Mouse (Mus musculus) small intestine, adult 2 months (tissue): Measurements from ENCODE around the gene Dtx4.

Source experiments
- CTCF ChIP-seq: fragments of 200-500 bp; IDR thresholded peaks from 2 replicates; pipeline ENCODE4 v1.5.1; 2012; ENCODE audit warnings: low read depth, mild to moderate bottlenecking, control low read depth, inconsistent platforms, low read length, moderate library complexity, mixed read lengths; ENCODE audit not compliant: insufficient replicate concordance, insufficient read length; ENCODE audit errors: extremely low read depth
- POLR2A ChIP-seq: fragments of 200-500 bp; IDR thresholded peaks from 2 replicates; pipeline ENCODE4 v1.6.1; 2012; ENCODE audit warnings: low read depth, mild to moderate bottlenecking, control low read depth, inconsistent platforms, low read length, moderate library complexity

DNA sequence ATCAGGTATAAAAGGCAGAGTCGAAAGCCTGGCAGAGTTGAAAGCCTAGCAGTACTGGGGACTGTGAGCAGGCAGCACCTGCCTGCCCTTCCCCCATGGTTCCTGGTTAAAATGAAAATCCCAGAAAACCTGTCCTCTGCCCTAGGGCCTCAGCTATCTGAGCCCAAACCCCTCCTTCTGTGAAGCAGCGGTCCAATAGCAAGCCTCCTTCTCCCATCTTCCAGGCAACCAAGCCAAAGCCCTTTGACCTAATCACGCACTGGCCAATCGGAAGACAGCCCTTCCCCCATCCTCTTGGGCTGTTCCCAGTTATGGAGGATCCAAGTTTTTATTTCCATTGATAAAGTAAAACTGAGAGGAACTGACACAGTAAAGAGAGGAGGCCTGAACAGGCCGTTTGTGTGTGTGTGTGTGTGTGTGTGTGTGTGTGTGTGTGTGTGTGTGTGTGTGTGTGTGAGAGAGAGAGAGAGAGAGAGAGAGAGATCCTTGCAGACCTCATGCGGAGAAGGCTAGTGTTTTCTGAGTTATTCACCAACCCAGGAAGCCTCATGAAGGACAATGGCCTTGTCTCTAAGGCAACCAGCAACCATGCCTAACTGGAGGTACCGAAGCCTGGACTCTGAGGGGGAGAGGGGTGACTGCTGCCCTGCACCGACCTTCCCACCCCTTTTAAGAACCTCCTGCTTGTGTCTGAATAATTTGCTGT lies 12.1 kb downstream of the Dtx4 start:
- TF ChIP-seq CTCF (no peak), POLR2A (no peak; the same call in 1 of the 2 replicates)
